Mouse (Mus musculus) ES-Bruce4 (cell line): ENCODE measurements around the gene Adh6a. TPM values are rescaled to one million over a fixed set of nuclear protein-coding genes. Genes with fewer than 3 reads are reported as not detected.

Experiments used
- H3K27ac ChIP-seq: 2 replicates; pipeline ENCODE4 v1.5.1; 2012; ENCODE audit warnings: low read length, inconsistent platforms; ENCODE audit not compliant: insufficient read depth
- H3K27me3 ChIP-seq: 2 replicates; pipeline ENCODE4 v1.6.1; 2012; ENCODE audit warnings: mild to moderate bottlenecking, low read length, inconsistent platforms; ENCODE audit not compliant: control insufficient read depth, poor library complexity, insufficient read depth, severe bottlenecking
- H3K36me3 ChIP-seq: 2 replicates; pipeline ENCODE4 v1.6.1; 2012; ENCODE audit warnings: inconsistent platforms, mild to moderate bottlenecking, low read length, moderate library complexity; ENCODE audit not compliant: control insufficient read depth, poor library complexity, insufficient read depth, severe bottlenecking
- H3K4me1 ChIP-seq: one replicate; pipeline ENCODE4 v1.8.1; 2011; ENCODE audit warnings: low read length; ENCODE audit not compliant: control insufficient read depth, insufficient read depth
- H3K4me3 ChIP-seq: 2 replicates; pipeline ENCODE4 v1.5.1; 2011; ENCODE audit warnings: low read depth, mild to moderate bottlenecking, low read length
- H3K9ac ChIP-seq: 2 replicates; pipeline ENCODE4 v1.6.1; 2012; ENCODE audit warnings: low read depth, mild to moderate bottlenecking, inconsistent platforms; ENCODE audit not compliant: poor library complexity, severe bottlenecking
- H3K9me3 ChIP-seq: replicated peaks from 2 replicates; pipeline ENCODE4 v1.6.1; 2012; ENCODE audit warnings: mild to moderate bottlenecking, low read length, inconsistent platforms; ENCODE audit not compliant: control insufficient read depth, poor library complexity, insufficient read depth, severe bottlenecking
- CTCF ChIP-seq: IDR thresholded peaks from one replicate; pipeline ENCODE4 v1.8.1; 2011; ENCODE audit warnings: low read depth, low read length
- EP300 ChIP-seq: IDR thresholded peaks from 2 replicates; pipeline ENCODE4 v1.6.1; 2011; ENCODE audit warnings: low read depth, low read length; ENCODE audit not compliant: insufficient read depth
- POLR2A ChIP-seq: IDR thresholded peaks from one replicate; pipeline ENCODE4 v1.8.1; 2011; ENCODE audit warnings: low read length; ENCODE audit not compliant: insufficient read depth
- polyA plus RNA-seq: library from polyadenylated mRNA; stranded (reverse); fragments of >200 nt; gene quantifications from 2 replicates; pipeline ENCODE4 v1.2.4, GENCODE M21; 2011; ENCODE audit warnings: low read depth; ENCODE audit not compliant: missing spikeins, insufficient read depth, insufficient read length

The Adh6a gene
- polyA plus RNA-seq, 1 experiment: not detected

GRCm38 (mm10) chr3:138373920-138374319 lies 60.8 kb downstream of the Adh6a start:
- H3K4me3 ChIP-seq: no peak overlapping the region
- no peak for TF ChIP-seq POLR2A
- TF ChIP-seq CTCF: no peak
- no peak for TF ChIP-seq EP300
- no peaks in the 10 kb centered on the region for H3K36me3 ChIP-seq
- no peaks in the 10 kb centered on the region for H3K9me3 ChIP-seq
- no peak overlapping the region for H3K27ac ChIP-seq
- H3K27me3 ChIP-seq: no peaks in the 10 kb centered on the region
- H3K9ac ChIP-seq: no peak overlapping the region
- H3K4me1 ChIP-seq: no peaks in the 10 kb centered on the region

GRCm38 (mm10) chr3:138375148-138375547 lies 62.1 kb downstream of the Adh6a start:
- Histone ChIP-seq H3K36me3 (no peaks in the 10 kb centered on the region), H3K27me3 (no peaks in the 10 kb centered on the region), H3K27ac (no peak overlapping the region), H3K9me3 (no peaks in the 10 kb centered on the region), H3K4me1 (no peaks in the 10 kb centered on the region), H3K9ac (no peak overlapping the region), H3K4me3 (no peak overlapping the region)
- TF ChIP-seq EP300 (no peak), CTCF (no peak), POLR2A (no peak)

Other genes starting within 250 kb of the Adh6a start
- not detected in 2 replicates for gene 1110002E22Rik, start 248.2 kb upstream of the Adh6a start, polyA plus RNA-seq
- not detected in 2 replicates for gene Gm5105, start 245.9 kb upstream of the Adh6a start, polyA plus RNA-seq
- 27.6 and 29.1 TPM in 2 replicates for gene Trmt10a, start 169.8 kb upstream of the Adh6a start, polyA plus RNA-seq
- gene Mttp, start 168.3 kb upstream of the Adh6a start, polyA plus RNA-seq: 5.3 and 6.2 TPM in 2 replicates
- gene 4930579F01Rik, start 119.5 kb upstream of the Adh6a start, polyA plus RNA-seq: not detected in 2 replicates
- gene Adh7, start 95.5 kb upstream of the Adh6a start, polyA plus RNA-seq: 0.43 TPM in 1 of 2 replicates, not detected in the other
- 0.54 TPM in 1 of 2 replicates, not detected in the other for gene Adh1, start 52.3 kb upstream of the Adh6a start, polyA plus RNA-seq
- not detected in 2 replicates for gene Adh6b, start 28.5 kb downstream of the Adh6a start, polyA plus RNA-seq
- not detected in 2 replicates for gene Adh4, start 102.2 kb downstream of the Adh6a start, polyA plus RNA-seq
- gene Adh5, start 129.8 kb downstream of the Adh6a start, polyA plus RNA-seq: 242 and 250 TPM in 2 replicates
- gene Metap1, start 176.2 kb downstream of the Adh6a start, polyA plus RNA-seq: 105 TPM in 2 replicates
- gene Eif4e, start 212.9 kb downstream of the Adh6a start, polyA plus RNA-seq: 378 and 409 TPM in 2 replicates